Mouse (Mus musculus): ENCODE data around the gene Eif2d. TPM values are rescaled to one million over a fixed set of nuclear protein-coding genes. Genes with fewer than 3 reads are reported as not detected.

The Eif2d gene
- polyA plus RNA-seq, 1 experiment from 2014 or later, result 48.1 TPM

GRCm38 (mm10) chr1:131199976-131200375, 47.0 kb downstream of the Eif2d start:
- peak overlapping the region; percentile 38 for H3K4me3 ChIP-seq (ENCODE audit: low read length)
- ATAC-seq (replicated peaks; ENCODE audit: extremely low read depth, insufficient read depth, low FRiP score), result peak; percentile 71

DNA sequence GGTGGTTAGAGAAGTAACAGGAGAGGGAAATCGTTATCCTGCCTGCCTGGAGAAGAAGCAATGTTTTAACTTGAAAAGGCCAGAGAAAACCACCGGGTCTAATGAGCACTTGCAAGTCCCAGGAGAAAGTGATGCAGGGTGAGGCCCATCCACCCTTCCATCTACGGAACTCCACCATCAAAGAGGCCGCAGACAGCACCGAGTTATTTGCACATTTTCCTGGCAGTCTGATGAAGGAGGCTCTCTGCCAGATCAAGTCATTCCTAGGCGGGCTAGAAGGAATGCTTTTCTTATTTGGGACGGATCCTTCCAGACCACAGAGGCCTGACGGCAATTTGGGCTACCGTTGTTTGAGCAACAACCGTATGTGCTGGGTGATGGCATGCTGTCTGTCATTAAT, 47.6 kb downstream of the Eif2d start:
- Histone ChIP-seq H3K36me3 (ENCODE audit: control insufficient read depth, insufficient read depth) (no peaks in the 10 kb centered on the region), H3K4me3 (ENCODE audit: low read length) (no peak overlapping the region), H3K4me2 (ENCODE audit: low read depth, low read length) (no peak overlapping the region), H3K27me3 (ENCODE audit: control insufficient read depth, insufficient read depth, low read length) (no peaks in the 10 kb centered on the region), H3K4me1 (ENCODE audit: control insufficient read depth, insufficient read depth, low read length) (0 out of 2 replicates have a peak, but pooled peaks cover 8% of the 10 kb centered on the region), H3K27ac (ENCODE audit: low read length) (no peak overlapping the region), H3K9me3 (replicated peaks; ENCODE audit: control insufficient read depth, low read length) (no peaks in the 10 kb centered on the region), H3K9ac (ENCODE audit: low read length) (no peak overlapping the region)
- WGBS, result 60% methylated on average over 10 of the region's 10 CpGs
- no peak for ATAC-seq (replicated peaks; ENCODE audit: extremely low read depth, insufficient read depth, low FRiP score)

More at GRCm38 (mm10) chr1:131199976-131200375, 47.0 kb downstream of the Eif2d start:
- peak overlapping the region; percentile 30 for H3K9ac ChIP-seq (ENCODE audit: low read length)
- 0 out of 2 replicates have a peak, but pooled peaks cover 8% of the 10 kb centered on the region for H3K4me1 ChIP-seq (ENCODE audit: control insufficient read depth, insufficient read depth, low read length)
- 54% methylated on average over 12 of the region's 12 CpGs for WGBS
- H3K27me3 ChIP-seq (ENCODE audit: control insufficient read depth, insufficient read depth, low read length), result no peaks in the 10 kb centered on the region
- H3K9me3 ChIP-seq (replicated peaks; ENCODE audit: control insufficient read depth, low read length), result no peaks in the 10 kb centered on the region
- H3K27ac ChIP-seq (ENCODE audit: low read length), result peak overlapping the region; percentile 49
- no peaks in the 10 kb centered on the region for H3K36me3 ChIP-seq (ENCODE audit: control insufficient read depth, insufficient read depth)
- H3K4me2 ChIP-seq (ENCODE audit: low read depth, low read length), result no peak overlapping the region

DNA sequence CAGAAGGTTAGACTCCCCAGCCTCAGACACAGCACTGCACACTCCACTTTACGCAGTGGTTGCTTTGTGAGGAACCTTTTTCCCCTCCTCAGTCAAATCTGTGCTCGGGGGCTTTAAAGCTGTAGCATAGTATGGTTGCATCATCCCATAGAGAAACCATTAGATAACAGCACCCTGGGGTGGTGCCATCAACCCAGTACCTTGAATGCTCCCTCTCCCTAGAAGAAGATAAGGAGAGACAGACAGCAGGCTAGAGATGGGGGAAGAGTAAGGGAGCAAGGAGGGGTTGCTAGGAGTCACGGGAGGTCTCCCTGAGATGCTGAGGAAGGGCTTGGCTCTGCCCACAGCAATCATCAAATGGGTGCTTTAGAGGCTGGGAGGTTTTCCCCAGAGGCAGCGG, 48.4 kb downstream of the Eif2d start:
- no peak overlapping the region for H3K4me2 ChIP-seq (ENCODE audit: low read depth, low read length)
- no peak overlapping the region for H3K4me3 ChIP-seq (ENCODE audit: low read length)
- 79% methylated on average over 4 of the region's 4 CpGs for WGBS
- 0 out of 2 replicates have a peak, but pooled peaks cover 8% of the 10 kb centered on the region for H3K4me1 ChIP-seq (ENCODE audit: control insufficient read depth, insufficient read depth, low read length)
- H3K9ac ChIP-seq (ENCODE audit: low read length), result no peak overlapping the region
- H3K36me3 ChIP-seq (ENCODE audit: control insufficient read depth, insufficient read depth), result no peaks in the 10 kb centered on the region
- no peak for ATAC-seq (replicated peaks; ENCODE audit: extremely low read depth, insufficient read depth, low FRiP score)
- peak overlapping the region; percentile 32; the same call in 1 of the 2 replicates for H3K27ac ChIP-seq (ENCODE audit: low read length)
- no peaks in the 10 kb centered on the region for H3K9me3 ChIP-seq (replicated peaks; ENCODE audit: control insufficient read depth, low read length)
- H3K27me3 ChIP-seq (ENCODE audit: control insufficient read depth, insufficient read depth, low read length), result no peaks in the 10 kb centered on the region

DNA sequence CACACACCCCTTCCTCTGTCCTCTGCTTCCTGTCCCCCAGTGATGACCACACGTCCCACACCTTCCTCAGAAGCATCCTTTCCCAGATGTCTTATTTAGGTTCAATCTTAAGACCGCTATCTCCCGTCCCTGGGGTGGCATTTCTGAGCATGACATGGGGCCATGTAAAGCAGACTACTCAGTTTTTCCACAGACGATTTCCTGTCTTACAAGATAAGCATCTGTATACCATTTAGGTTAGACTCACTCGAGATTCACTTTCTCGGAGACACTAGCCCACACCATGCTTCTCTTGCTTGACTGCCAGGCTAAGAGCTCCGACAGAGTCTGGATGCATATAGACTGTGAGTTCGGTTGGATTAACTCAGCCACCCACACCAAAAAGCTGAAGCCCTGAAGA, 51.5 kb downstream of the Eif2d start:
- H3K4me1 ChIP-seq (ENCODE audit: control insufficient read depth, insufficient read depth, low read length), result 0 out of 2 replicates have a peak, but pooled peaks cover 8% of the 10 kb centered on the region
- 65% methylated on average over 8 of the region's 8 CpGs for whole genome bisulfite sequencing

GRCm38 (mm10) chr1:131206342-131206741, 53.4 kb downstream of the Eif2d start:
- Histone ChIP-seq H3K36me3 (ENCODE audit: control insufficient read depth, insufficient read depth) (no peaks in the 10 kb centered on the region), H3K4me2 (ENCODE audit: low read depth, low read length) (no peak overlapping the region), H3K4me3 (ENCODE audit: low read length) (no peak overlapping the region), H3K9me3 (replicated peaks; ENCODE audit: control insufficient read depth, low read length) (no peaks in the 10 kb centered on the region), H3K4me1 (ENCODE audit: control insufficient read depth, insufficient read depth, low read length) (0 out of 2 replicates have a peak, but pooled peaks cover 2% of the 10 kb centered on the region), H3K9ac (ENCODE audit: low read length) (no peak overlapping the region), H3K27ac (ENCODE audit: low read length) (no peak overlapping the region), H3K27me3 (ENCODE audit: control insufficient read depth, insufficient read depth, low read length) (no peaks in the 10 kb centered on the region)
- WGBS, result 69% methylated on average over 5 of the region's 5 CpGs
- ATAC-seq (replicated peaks; ENCODE audit: extremely low read depth, insufficient read depth, low FRiP score), result no peak

More for the DNA sequence above, 51.5 kb downstream of the Eif2d start:
- Histone ChIP-seq H3K27me3 (ENCODE audit: control insufficient read depth, insufficient read depth, low read length) (no peaks in the 10 kb centered on the region), H3K27ac (ENCODE audit: low read length) (no peak overlapping the region), H3K9ac (ENCODE audit: low read length) (no peak overlapping the region), H3K36me3 (ENCODE audit: control insufficient read depth, insufficient read depth) (no peaks in the 10 kb centered on the region), H3K9me3 (replicated peaks; ENCODE audit: control insufficient read depth, low read length) (no peaks in the 10 kb centered on the region), H3K4me3 (ENCODE audit: low read length) (no peak overlapping the region), H3K4me2 (ENCODE audit: low read depth, low read length) (no peak overlapping the region)
- no peak for ATAC-seq (replicated peaks; ENCODE audit: extremely low read depth, insufficient read depth, low FRiP score)

DNA sequence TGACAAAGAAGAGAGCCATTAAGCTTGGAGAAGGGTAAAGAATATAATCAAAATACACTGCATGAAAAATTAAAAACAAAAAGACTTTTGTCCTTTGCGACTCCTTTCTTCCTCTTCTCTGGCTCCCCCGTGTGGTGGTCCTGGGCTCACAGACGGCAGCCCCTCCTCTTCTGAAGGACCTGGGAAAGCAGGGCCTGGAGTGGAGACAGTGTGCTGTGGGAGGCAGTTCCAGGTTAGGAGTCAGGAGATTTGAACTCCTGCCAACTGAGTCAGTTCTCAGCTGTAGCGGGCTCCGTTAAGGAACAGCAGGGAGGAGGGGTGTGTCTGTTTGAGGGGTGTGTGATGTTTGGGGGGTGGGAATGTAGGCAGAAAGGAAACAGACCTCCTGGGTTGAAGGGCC, 54.5 kb downstream of the Eif2d start:
- 3% methylated on average over 5 of the region's 5 CpGs for WGBS
- 0 out of 2 replicates have a peak, but pooled peaks have one; percentile 62 for ATAC-seq (replicated peaks; ENCODE audit: extremely low read depth, insufficient read depth, low FRiP score)
- no peaks in the 10 kb centered on the region for H3K9me3 ChIP-seq (replicated peaks; ENCODE audit: control insufficient read depth, low read length)
- no peak overlapping the region for H3K4me3 ChIP-seq (ENCODE audit: low read length)
- no peaks in the 10 kb centered on the region for H3K36me3 ChIP-seq (ENCODE audit: control insufficient read depth, insufficient read depth)
- H3K4me2 ChIP-seq (ENCODE audit: low read depth, low read length), result no peak overlapping the region
- no peak overlapping the region for H3K27ac ChIP-seq (ENCODE audit: low read length)
- no peaks in the 10 kb centered on the region for H3K27me3 ChIP-seq (ENCODE audit: control insufficient read depth, insufficient read depth, low read length)
- H3K4me1 ChIP-seq (ENCODE audit: control insufficient read depth, insufficient read depth, low read length), result 0 out of 2 replicates have a peak, but pooled peaks cover 2% of the 10 kb centered on the region
- H3K9ac ChIP-seq (ENCODE audit: low read length), result no peak overlapping the region

DNA sequence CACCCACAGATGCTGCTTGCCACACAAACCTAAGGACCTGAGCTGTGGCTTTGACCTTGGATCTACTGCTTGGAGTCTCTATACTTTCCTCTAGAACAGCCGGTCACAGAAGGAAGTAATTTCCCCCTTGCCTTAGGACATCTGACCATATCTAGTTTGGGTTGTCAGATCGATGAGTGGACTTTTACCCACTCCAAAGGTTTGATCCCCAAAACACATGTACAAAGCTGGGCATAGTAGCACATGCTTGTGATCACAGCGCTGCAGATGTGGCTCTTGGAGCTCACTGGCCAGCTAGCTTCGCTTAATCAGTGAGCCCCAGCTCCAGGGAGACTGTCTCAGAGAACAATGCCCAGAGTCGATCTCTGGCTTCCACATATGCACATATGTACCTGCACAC, 55.1 kb downstream of the Eif2d start:
- 88% methylated on average over 5 of the region's 5 CpGs for WGBS
- Histone ChIP-seq H3K9me3 (replicated peaks; ENCODE audit: control insufficient read depth, low read length) (no peaks in the 10 kb centered on the region), H3K9ac (ENCODE audit: low read length) (no peak overlapping the region), H3K4me2 (ENCODE audit: low read depth, low read length) (no peak overlapping the region), H3K27ac (ENCODE audit: low read length) (no peak overlapping the region), H3K36me3 (ENCODE audit: control insufficient read depth, insufficient read depth) (no peaks in the 10 kb centered on the region), H3K4me3 (ENCODE audit: low read length) (no peak overlapping the region), H3K27me3 (ENCODE audit: control insufficient read depth, insufficient read depth, low read length) (no peaks in the 10 kb centered on the region), H3K4me1 (ENCODE audit: control insufficient read depth, insufficient read depth, low read length) (peaks cover 3% of the 10 kb centered on the region; the same call in 1 of the 2 replicates)
- no peak for ATAC-seq (replicated peaks; ENCODE audit: extremely low read depth, insufficient read depth, low FRiP score)

GRCm38 (mm10) chr1:131208800-131209199, 55.8 kb downstream of the Eif2d start:
- Histone ChIP-seq H3K36me3 (ENCODE audit: control insufficient read depth, insufficient read depth) (no peaks in the 10 kb centered on the region), H3K4me2 (ENCODE audit: low read depth, low read length) (no peak overlapping the region), H3K4me1 (ENCODE audit: control insufficient read depth, insufficient read depth, low read length) (peaks cover 9% of the 10 kb centered on the region; the same call in 1 of the 2 replicates), H3K27ac (ENCODE audit: low read length) (no peak overlapping the region), H3K27me3 (ENCODE audit: control insufficient read depth, insufficient read depth, low read length) (no peaks in the 10 kb centered on the region), H3K9me3 (replicated peaks; ENCODE audit: control insufficient read depth, low read length) (no peaks in the 10 kb centered on the region), H3K9ac (ENCODE audit: low read length) (no peak overlapping the region), H3K4me3 (ENCODE audit: low read length) (no peak overlapping the region)
- WGBS, result 92% methylated on average over 6 of the region's 6 CpGs
- no peak for ATAC-seq (replicated peaks; ENCODE audit: extremely low read depth, insufficient read depth, low FRiP score)

- Histone ChIP-seq H3K4me2 (ENCODE audit: low read depth, low read length) (no peak overlapping the region), H3K27me3 (ENCODE audit: control insufficient read depth, insufficient read depth, low read length) (no peaks in the 10 kb centered on the region), H3K9me3 (replicated peaks; ENCODE audit: control insufficient read depth, low read length) (no peaks in the 10 kb centered on the region), H3K9ac (ENCODE audit: low read length) (no peak overlapping the region), H3K36me3 (ENCODE audit: control insufficient read depth, insufficient read depth) (no peaks in the 10 kb centered on the region), H3K27ac (ENCODE audit: low read length) (no peak overlapping the region), H3K4me1 (ENCODE audit: control insufficient read depth, insufficient read depth, low read length) (peaks cover 7% of the 10 kb centered on the region; the same call in 1 of the 2 replicates), H3K4me3 (ENCODE audit: low read length) (no peak overlapping the region)
- 73% methylated on average over 8 of the region's 8 CpGs for WGBS
- no peak for ATAC-seq (replicated peaks; ENCODE audit: extremely low read depth, insufficient read depth, low FRiP score)
Observed at GRCm38 (mm10) chr1:131209971-131210426, 57.0 kb downstream of the Eif2d start.

Data from heart, embryonic 16.5 days (tissue).